Mouse (Mus musculus): ENCODE measurements around the gene Pla2g15. TPM values are rescaled to one million over a fixed set of nuclear protein-coding genes. Genes with fewer than 3 reads are reported as not detected.

Pla2g15 gene
- 3.5 and 3.8 TPM in 2 replicates for polyA plus RNA-seq (2014; fragmentation: Nextera tagmentation; extraction: Ambion mirVana)

- Histone ChIP-seq H3K4me1 (ENCODE audit: insufficient read depth) (peaks cover 4% of the 10 kb centered on the region; the same call in 1 of the 2 replicates), H3K9ac (peak within 1 kb of the TSS; percentile 75), H3K27ac (ENCODE audit: low read depth) (no peak within 1 kb of the TSS; the same call in 1 of the 2 replicates), H3K4me3 (ENCODE audit: low read depth, low read length) (peak within 1 kb of the TSS; percentile 77), H3K36me3 (ENCODE audit: insufficient read depth) (peaks cover 15% of the 10 kb centered on the region; the same call in 1 of the 2 replicates), H3K9me3 (ENCODE audit: low read depth, low read length) (no peaks in the 10 kb centered on the region), H3K4me2 (peak within 1 kb of the TSS; percentile 81), H3K27me3 (ENCODE audit: insufficient read depth, low read length) (no peaks in the 10 kb centered on the region)
- ATAC-seq (ENCODE audit: insufficient read depth) (peak; percentile 98), DNase-seq (peak; percentile 95)
- 1% methylated on average over 38 of the region's 38 CpGs for WGBS
- TF ChIP-seq CTCF (IDR thresholded peaks at IDR 0.05; ENCODE audit: low read depth), result no peak
Observed at GRCm38 (mm10) chr8:106149801-106150652, at the start of gene Pla2g15. Gene Pla2g15 (plus strand): TSS chr8:106150399.

- no peak overlapping the region for H3K4me2 ChIP-seq
- no peak overlapping the region for H3K27ac ChIP-seq (ENCODE audit: low read depth)
- no peaks in the 10 kb centered on the region for H3K27me3 ChIP-seq (ENCODE audit: insufficient read depth, low read length)
- ATAC-seq (ENCODE audit: insufficient read depth) (no peak), DNase-seq (no peak)
- H3K36me3 ChIP-seq (ENCODE audit: insufficient read depth), result peaks cover 50% of the 10 kb centered on the region
- 84% methylated on average over 4 of the region's 4 CpGs for WGBS
- no peak overlapping the region for H3K9ac ChIP-seq
- TF ChIP-seq CTCF (IDR thresholded peaks at IDR 0.05; ENCODE audit: low read depth), result no peak
- no peaks in the 10 kb centered on the region for H3K4me1 ChIP-seq (ENCODE audit: insufficient read depth)
- no peak overlapping the region for H3K4me3 ChIP-seq (ENCODE audit: low read depth, low read length)
- H3K9me3 ChIP-seq (ENCODE audit: low read depth, low read length), result no peaks in the 10 kb centered on the region
Observed at GRCm38 (mm10) chr8:106102321-106102720, 47.9 kb upstream of the Pla2g15 start.

DNA sequence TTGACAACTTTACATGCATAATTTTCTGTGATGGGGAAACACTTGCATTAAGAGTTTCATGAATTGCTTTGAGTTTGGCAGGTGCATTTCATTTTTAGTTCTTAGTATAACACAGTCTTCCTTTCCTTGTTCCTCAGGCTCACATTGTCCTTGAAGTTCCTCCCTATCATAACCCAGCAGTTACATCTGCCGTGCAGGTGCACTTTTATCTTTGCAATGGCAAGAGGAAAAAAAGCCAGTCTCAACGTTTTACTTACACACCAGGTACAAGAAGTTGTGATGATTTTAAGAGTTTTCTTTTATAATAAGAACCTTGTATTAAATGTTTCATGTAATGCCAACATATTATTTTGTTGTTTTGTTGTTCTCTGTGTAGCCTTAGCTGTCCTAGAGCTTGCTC is 46.3 kb upstream of the Pla2g15 start:
- TF ChIP-seq CTCF (IDR thresholded peaks at IDR 0.05; ENCODE audit: low read depth), result no peak
- Histone ChIP-seq H3K9me3 (ENCODE audit: low read depth, low read length) (no peaks in the 10 kb centered on the region), H3K36me3 (ENCODE audit: insufficient read depth) (peaks cover 60% of the 10 kb centered on the region), H3K27me3 (ENCODE audit: insufficient read depth, low read length) (no peaks in the 10 kb centered on the region), H3K4me1 (ENCODE audit: insufficient read depth) (no peaks in the 10 kb centered on the region), H3K4me3 (ENCODE audit: low read depth, low read length) (no peak overlapping the region), H3K9ac (no peak overlapping the region), H3K27ac (ENCODE audit: low read depth) (no peak overlapping the region), H3K4me2 (no peak overlapping the region)
- no peak for DNase-seq
- ATAC-seq (ENCODE audit: insufficient read depth), result no peak
- WGBS, result 84% methylated on average over 2 of the region's 2 CpGs

DNA sequence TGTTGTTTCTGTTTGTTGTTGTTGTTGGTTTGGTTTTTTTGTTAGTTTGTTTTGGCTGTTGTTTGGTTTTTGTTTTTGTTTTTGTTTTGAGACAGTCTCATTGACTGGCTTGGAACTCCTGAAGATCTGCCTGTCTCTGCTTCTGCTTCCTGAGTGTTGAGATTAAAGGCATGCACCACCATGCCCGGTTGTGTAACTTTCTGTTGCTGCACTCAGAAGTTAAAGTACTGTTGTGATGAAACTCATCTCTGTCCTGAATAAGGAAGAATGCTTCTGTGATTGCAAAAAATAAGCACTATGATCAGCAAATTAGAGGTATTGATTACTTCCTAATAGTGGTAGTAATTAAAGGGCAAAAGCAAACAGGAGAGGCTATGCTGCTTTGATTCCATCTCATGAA is 44.0 kb upstream of the Pla2g15 start:
- Histone ChIP-seq H3K36me3 (ENCODE audit: insufficient read depth) (peaks cover 68% of the 10 kb centered on the region), H3K9me3 (ENCODE audit: low read depth, low read length) (no peaks in the 10 kb centered on the region), H3K4me3 (ENCODE audit: low read depth, low read length) (no peak overlapping the region), H3K27me3 (ENCODE audit: insufficient read depth, low read length) (no peaks in the 10 kb centered on the region), H3K4me2 (no peak overlapping the region), H3K9ac (no peak overlapping the region), H3K27ac (ENCODE audit: low read depth) (no peak overlapping the region), H3K4me1 (ENCODE audit: insufficient read depth) (no peaks in the 10 kb centered on the region)
- TF ChIP-seq CTCF (IDR thresholded peaks at IDR 0.05; ENCODE audit: low read depth), result no peak
- ATAC-seq (ENCODE audit: insufficient read depth) (no peak), DNase-seq (no peak)
- WGBS, result 85% methylated on average over 1 of the region's 1 CpGs

DNA sequence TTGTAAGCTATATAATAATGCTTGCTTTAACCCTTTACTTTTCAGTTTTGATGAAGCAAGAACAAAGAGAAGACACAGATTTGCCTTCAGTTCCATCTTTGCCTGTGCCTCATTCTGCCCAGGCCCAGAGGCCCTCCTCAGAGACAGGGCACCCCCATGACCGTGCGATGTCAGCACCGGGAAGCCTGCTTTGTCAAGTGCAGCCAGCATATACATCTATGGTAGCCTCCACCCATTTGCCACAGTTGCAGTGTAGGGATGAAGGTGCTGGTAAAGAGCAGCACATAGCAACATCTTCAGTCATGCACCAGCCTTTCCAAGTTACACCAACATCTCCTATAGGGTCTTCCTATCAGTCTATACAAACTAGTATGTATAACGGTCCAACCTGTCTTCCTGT is 42.1 kb upstream of the Pla2g15 start:
- H3K4me3 ChIP-seq (ENCODE audit: low read depth, low read length), result no peak overlapping the region
- H3K27me3 ChIP-seq (ENCODE audit: insufficient read depth, low read length), result no peaks in the 10 kb centered on the region
- DNase-seq (no peak), ATAC-seq (ENCODE audit: insufficient read depth) (no peak)
- no peak overlapping the region for H3K9ac ChIP-seq
- H3K4me2 ChIP-seq, result no peak overlapping the region
- H3K27ac ChIP-seq (ENCODE audit: low read depth), result no peak overlapping the region
- no peaks in the 10 kb centered on the region for H3K9me3 ChIP-seq (ENCODE audit: low read depth, low read length)
- peaks cover 59% of the 10 kb centered on the region for H3K36me3 ChIP-seq (ENCODE audit: insufficient read depth)
- 95% methylated on average over 4 of the region's 4 CpGs for WGBS
- TF ChIP-seq CTCF (IDR thresholded peaks at IDR 0.05; ENCODE audit: low read depth), result no peak
- H3K4me1 ChIP-seq (ENCODE audit: insufficient read depth), result no peaks in the 10 kb centered on the region

DNA sequence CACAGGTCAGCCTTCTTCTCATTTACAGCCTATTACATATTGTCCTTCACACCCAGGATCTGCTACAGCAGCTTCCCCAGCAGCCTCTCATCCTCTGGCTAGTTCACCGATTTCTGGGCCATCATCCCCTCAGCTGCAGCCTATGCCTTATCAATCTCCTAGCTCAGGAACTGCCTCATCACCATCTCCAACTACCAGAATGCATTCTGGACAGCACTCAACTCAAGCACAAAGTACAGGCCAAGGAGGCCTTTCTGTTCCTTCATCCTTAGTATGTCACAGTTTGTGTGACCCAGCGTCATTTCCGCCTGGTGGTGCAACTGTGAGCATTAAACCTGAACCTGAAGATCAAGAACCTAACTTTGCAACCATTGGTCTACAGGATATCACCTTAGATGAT is 41.5 kb upstream of the Pla2g15 start:
- Histone ChIP-seq H3K9ac (no peak overlapping the region), H3K27ac (ENCODE audit: low read depth) (no peak overlapping the region), H3K9me3 (ENCODE audit: low read depth, low read length) (no peaks in the 10 kb centered on the region), H3K36me3 (ENCODE audit: insufficient read depth) (peaks cover 57% of the 10 kb centered on the region), H3K4me1 (ENCODE audit: insufficient read depth) (no peaks in the 10 kb centered on the region), H3K27me3 (ENCODE audit: insufficient read depth, low read length) (no peaks in the 10 kb centered on the region), H3K4me3 (ENCODE audit: low read depth, low read length) (no peak overlapping the region), H3K4me2 (no peak overlapping the region)
- no peak for TF ChIP-seq CTCF (IDR thresholded peaks at IDR 0.05; ENCODE audit: low read depth)
- DNase-seq (no peak), ATAC-seq (ENCODE audit: insufficient read depth) (no peak)
- WGBS, result 91% methylated on average over 3 of the region's 3 CpGs

DNA sequence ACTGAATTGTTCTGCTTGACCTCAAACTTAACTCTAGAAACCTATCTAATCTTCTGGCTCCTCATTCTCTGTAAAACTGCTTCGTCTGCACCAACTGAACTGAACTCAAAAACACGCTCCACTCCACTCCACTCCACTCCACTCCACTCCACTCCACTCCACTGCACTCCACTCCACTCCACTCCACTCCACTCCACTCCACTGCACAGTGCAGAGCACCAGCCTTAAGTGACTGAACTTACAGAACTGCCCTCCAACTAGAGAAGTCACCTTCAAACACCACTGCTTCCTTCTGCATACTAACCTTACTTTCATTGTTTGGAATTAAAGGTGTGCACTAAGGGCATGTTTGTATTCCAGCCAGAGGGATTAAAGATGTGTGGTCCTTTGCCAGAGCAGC is 38.2 kb upstream of the Pla2g15 start:
- ATAC-seq (ENCODE audit: insufficient read depth), result no peak

More for the DNA sequence above, 38.2 kb upstream of the Pla2g15 start:
- DNase-seq, result no peak
- Histone ChIP-seq H3K36me3 (ENCODE audit: insufficient read depth) (peaks cover 56% of the 10 kb centered on the region), H3K4me2 (no peak overlapping the region), H3K4me1 (ENCODE audit: insufficient read depth) (no peaks in the 10 kb centered on the region), H3K9me3 (ENCODE audit: low read depth, low read length) (no peaks in the 10 kb centered on the region), H3K27me3 (ENCODE audit: insufficient read depth, low read length) (no peaks in the 10 kb centered on the region), H3K9ac (no peak overlapping the region), H3K27ac (ENCODE audit: low read depth) (peak overlapping the region; percentile 43; the same call in 1 of the 2 replicates), H3K4me3 (ENCODE audit: low read depth, low read length) (no peak overlapping the region)
- TF ChIP-seq CTCF (IDR thresholded peaks at IDR 0.05; ENCODE audit: low read depth), result no peak
- WGBS, result 62% methylated on average over 2 of the region's 2 CpGs
